Mouse (Mus musculus) gastrocnemius, postnatal 4 days (tissue): ENCODE data around the gene Vmn1r12. TPM values are rescaled to one million over a fixed set of nuclear protein-coding genes. Genes with fewer than 3 reads are reported as not detected.
"Not testable (repeated sequence)": the region's sequence is repeated elsewhere in the genome, so short reads cannot be mapped to it uniquely, and the experiment has no call there.

ENCODE experiments used
- DNase-seq, 2 experiments: peaks; one replicate each; pipeline ENCODE4 v3.0.0; 2021 to 2022; ENCODE audit warnings: low spot score in 2 of 2, mixed read lengths in 2 of 2
- long read RNA-seq, 2 experiments: library from polyadenylated mRNA; stranded (forward); transcript quantifications; one replicate each; pipeline ENCODE4 v2.0.0; 2021
- total RNA-seq, 2 experiments: library from RNA; stranded (reverse); gene quantifications; 2 replicates each; pipeline ENCODE4 v1.2.3; 2021

Gene Vmn1r12
- not detected for total RNA-seq
- long read RNA-seq, experiment 1, result 0 reads
- long read RNA-seq, experiment 2, result 0 reads

- no peak for DNase-seq
Measured at GRCm38 (mm10) chr6:57156619-57157018, at the start of gene Vmn1r12. Gene Vmn1r12 (plus strand): TSS chr6:57156919.

GRCm38 (mm10) chr6:57109154-57109553, 47.6 kb upstream of the Vmn1r12 start, which contains the start of gene Vmn1r10:
Gene Vmn1r10 (plus strand): TSS chr6:57109454.
- no peak for DNase-seq

- no peak for DNase-seq
Measured at GRCm38 (mm10) chr6:57133155-57133554, 23.6 kb upstream of the Vmn1r12 start, which contains the start of gene Vmn1r11. Gene Vmn1r11 (plus strand): TSS chr6:57133455.

- DNase-seq, result not testable (repeated sequence)
Measured at GRCm38 (mm10) chr6:57190016-57190415, 33.3 kb downstream of the Vmn1r12 start.

GRCm38 (mm10) chr6:57202990-57203389, 46.3 kb downstream of the Vmn1r12 start, which contains the start of gene Vmn1r13:
Gene Vmn1r13 (plus strand): TSS chr6:57203290.
- not testable (repeated sequence) for DNase-seq

Other genes with a start within 250 kb of the Vmn1r12 start
- gene Nt5c3, start 233.0 kb upstream of the Vmn1r12 start, total RNA-seq, result 10 to 100 TPM; 44.7 to 58.6 TPM
- gene Vmn1r4, start 232.9 kb upstream of the Vmn1r12 start, total RNA-seq, result under 1 TPM; 0.13 to 0.61 TPM
- not detected for gene Vmn1r5, start 186.6 kb upstream of the Vmn1r12 start, total RNA-seq
- not detected for gene Vmn1r6, start 159.7 kb upstream of the Vmn1r12 start, total RNA-seq
- not detected for gene Vmn1r7, start 131.6 kb upstream of the Vmn1r12 start, total RNA-seq
- gene Vmn1r8, start 124.6 kb upstream of the Vmn1r12 start, total RNA-seq, result not detected
- gene Vmn1r9, start 90.1 kb upstream of the Vmn1r12 start, total RNA-seq, result not detected
- gene Vmn1r10, start 47.5 kb upstream of the Vmn1r12 start, total RNA-seq, result not detected
- not detected for gene Vmn1r11, start 23.5 kb upstream of the Vmn1r12 start, total RNA-seq
- gene Vmn1r13, start 46.4 kb downstream of the Vmn1r12 start, total RNA-seq, result not detected
- not detected for gene Vmn1r14, start 74.8 kb downstream of the Vmn1r12 start, total RNA-seq
- not detected for gene Vmn1r15, start 101.0 kb downstream of the Vmn1r12 start, total RNA-seq
- not detected for gene Vmn1r16, start 172.6 kb downstream of the Vmn1r12 start, total RNA-seq
- not detected for gene Vmn1r17, start 206.8 kb downstream of the Vmn1r12 start, total RNA-seq
- not detected for gene Vmn1r18, start 238.9 kb downstream of the Vmn1r12 start, total RNA-seq
- gene Vmn1r19, start 246.9 kb downstream of the Vmn1r12 start, total RNA-seq, result not detected